Mouse (Mus musculus) embryonic fibroblast, embryonic 13.5 days (primary cell): ENCODE measurements at regions not wholly inside any gene's neighbourhood (a gene's known extent, or its start where the extent isn't known, plus 50 kb on each side); places are given as distances from the start of the nearest gene placed in this dataset.

Experiments used
- H3K27ac ChIP-seq: 2 replicates; pipeline ENCODE4 v1.5.1; 2012; ENCODE audit warnings: low read length, control low read depth, inconsistent platforms; ENCODE audit not compliant: insufficient read depth
- H3K4me1 ChIP-seq: 2 replicates; pipeline ENCODE4 v1.6.1; 2011; ENCODE audit warnings: low read length; ENCODE audit not compliant: control insufficient read depth, insufficient read depth
- H3K4me3 ChIP-seq: 2 replicates; pipeline ENCODE4 v1.5.1; 2011; ENCODE audit warnings: mild to moderate bottlenecking, control low read depth, low read length; ENCODE audit not compliant: insufficient read depth
- CTCF ChIP-seq: IDR thresholded peaks from 2 replicates; pipeline ENCODE4 v1.5.1; 2011; ENCODE audit warnings: mild to moderate bottlenecking, control low read depth, low read length, moderate library complexity, borderline replicate concordance; ENCODE audit not compliant: insufficient read depth
- POLR2A ChIP-seq: IDR thresholded peaks from 2 replicates; pipeline ENCODE4 v1.6.1; 2011; ENCODE audit warnings: low read depth, mild to moderate bottlenecking, control low read depth, low read length, moderate library complexity

- no peak overlapping the region for H3K27ac ChIP-seq
- TF ChIP-seq CTCF (no peak), POLR2A (no peak)
- H3K4me1 ChIP-seq, result peaks cover 2% of the 10 kb centered on the region; the same call in 1 of the 2 replicates
- H3K4me3 ChIP-seq, result no peak overlapping the region
These were observed 336.6 kb downstream of the Tmem182 start for GRCm38 (mm10) chr1:41141992-41142391.

GRCm38 (mm10) chr1:41152516-41152915 is 347.1 kb downstream of the Tmem182 start:
- TF ChIP-seq POLR2A (no peak), CTCF (no peak)
- no peak overlapping the region for H3K27ac ChIP-seq
- H3K4me3 ChIP-seq, result no peak overlapping the region
- H3K4me1 ChIP-seq, result no peaks in the 10 kb centered on the region

- H3K4me3 ChIP-seq, result no peak overlapping the region
- no peak overlapping the region for H3K27ac ChIP-seq
- TF ChIP-seq POLR2A (no peak), CTCF (no peak)
- no peaks in the 10 kb centered on the region for H3K4me1 ChIP-seq
These were observed 348.0 kb downstream of the Tmem182 start for GRCm38 (mm10) chr1:41153174-41153999.

GRCm38 (mm10) chr1:41154198-41154597 is 348.8 kb downstream of the Tmem182 start:
- Histone ChIP-seq H3K27ac (no peak overlapping the region), H3K4me1 (no peaks in the 10 kb centered on the region), H3K4me3 (no peak overlapping the region)
- TF ChIP-seq POLR2A (no peak), CTCF (no peak)

GRCm38 (mm10) chr1:41156946-41157345 is 351.5 kb downstream of the Tmem182 start:
- TF ChIP-seq CTCF (no peak), POLR2A (no peak)
- H3K4me3 ChIP-seq, result no peak overlapping the region

GRCm38 (mm10) chr1:41157651-41158513 is 352.5 kb downstream of the Tmem182 start:
- Histone ChIP-seq H3K27ac (no peak overlapping the region), H3K4me1 (no peaks in the 10 kb centered on the region), H3K4me3 (no peak overlapping the region)
- TF ChIP-seq POLR2A (no peak), CTCF (no peak)

More at GRCm38 (mm10) chr1:41156946-41157345, 351.5 kb downstream of the Tmem182 start:
- H3K27ac ChIP-seq, result no peak overlapping the region
- no peaks in the 10 kb centered on the region for H3K4me1 ChIP-seq

- H3K4me3 ChIP-seq, result no peak overlapping the region
- TF ChIP-seq POLR2A, result no peak
- TF ChIP-seq CTCF, result no peak
- 0 out of 2 replicates have a peak, but pooled peaks cover 2% of the 10 kb centered on the region for H3K4me1 ChIP-seq
- H3K27ac ChIP-seq, result no peak overlapping the region
These were observed 360.7 kb downstream of the Tmem182 start for GRCm38 (mm10) chr1:41165878-41166786.

- Histone ChIP-seq H3K27ac (no peak overlapping the region), H3K4me1 (0 out of 2 replicates have a peak, but pooled peaks cover 2% of the 10 kb centered on the region), H3K4me3 (no peak overlapping the region)
- TF ChIP-seq POLR2A (no peak), CTCF (no peak)
These were observed 361.5 kb downstream of the Tmem182 start for GRCm38 (mm10) chr1:41166787-41167420.
